Mouse (Mus musculus) CH12.LX (cell line): Measurements from ENCODE around the gene Klhdc9. TPM values are rescaled to one million over a fixed set of nuclear protein-coding genes. Genes with fewer than 3 reads are reported as not detected.

ENCODE experiments used
- DNase-seq: peaks from one replicate; pipeline ENCODE4 v3.0.0-alpha.2; 2013; ENCODE audit errors: extremely low read depth
- H3K27ac ChIP-seq: 2 replicates; pipeline ENCODE4 v1.5.1; 2012; ENCODE audit warnings: low read depth, mild to moderate bottlenecking, control low read depth, moderate library complexity; ENCODE audit not compliant: insufficient read depth
- H3K27me3 ChIP-seq: replicated peaks from 2 replicates; pipeline ENCODE3; 2012; ENCODE audit warnings: inconsistent platforms
- H3K36me3 ChIP-seq, 2 experiments: replicated peaks in 1 of 2; 2 replicates each; pipeline versions ENCODE3 to v1.6.1; 2012; ENCODE audit warnings: inconsistent platforms in 1 of 2, low read length in 1 of 2, mild to moderate bottlenecking in 1 of 2, mixed read lengths in 1 of 2, moderate library complexity in 1 of 2; ENCODE audit not compliant: control insufficient read depth in 1 of 2, insufficient read depth in 1 of 2
- H3K4me1 ChIP-seq, 2 experiments: 2 replicates each; pipeline ENCODE4 v1.6.1; 2012; ENCODE audit warnings: inconsistent platforms in 1 of 2, moderate library complexity in 1 of 2; ENCODE audit not compliant: insufficient read depth in 2 of 2, control insufficient read depth in 1 of 2
- H3K4me2 ChIP-seq: 2 replicates; pipeline ENCODE4 v1.6.1; 2012; ENCODE audit warnings: low read depth, mild to moderate bottlenecking, control low read depth; ENCODE audit not compliant: poor library complexity, insufficient read depth, severe bottlenecking
- H3K4me3 ChIP-seq, 3 experiments: fragments of 150-350 bp in 1 of 3; sonication (generic) in 1 of 3; replicated peaks in 1 of 3; 2 replicates each; pipeline versions ENCODE3 to v1.5.1; 2011 to 2012; ENCODE audit warnings: low read depth in 2 of 3, low read length in 2 of 3, mild to moderate bottlenecking in 2 of 3, moderate library complexity in 2 of 3, control low read depth in 1 of 3, improper control_type of control experiment in 1 of 3, inconsistent platforms in 1 of 3, mixed read lengths in 1 of 3; ENCODE audit not compliant: poor library complexity in 1 of 3
- H3K79me2 ChIP-seq: replicated peaks from 2 replicates; pipeline ENCODE4 v1.6.1; 2012; ENCODE audit warnings: mild to moderate bottlenecking, moderate library complexity; ENCODE audit not compliant: control insufficient read depth, poor library complexity, insufficient read depth, severe bottlenecking; ENCODE audit errors: extremely low read depth
- H3K9ac ChIP-seq: 2 replicates; pipeline ENCODE4 v1.6.1; 2012; ENCODE audit warnings: low read depth, mild to moderate bottlenecking, control low read depth, moderate library complexity; ENCODE audit not compliant: insufficient read depth
- H3K9me3 ChIP-seq: replicated peaks from 2 replicates; pipeline ENCODE3; 2012; ENCODE audit warnings: low read length, inconsistent platforms, mixed read lengths
- BHLHE40 ChIP-seq: IDR thresholded peaks from 2 replicates; pipeline ENCODE4 v1.6.1; 2011; ENCODE audit warnings: mild to moderate bottlenecking, low read depth, low read length, improper control_type of control experiment
- CHD1 ChIP-seq: IDR thresholded peaks from 2 replicates; pipeline ENCODE4 v1.6.1; 2012; ENCODE audit warnings: low read depth, low read length, improper control_type of control experiment, inconsistent platforms
- CHD2 ChIP-seq: IDR thresholded peaks from 2 replicates; pipeline ENCODE4 v1.6.1; 2011; ENCODE audit warnings: low read length, improper control_type of control experiment
- CTCF ChIP-seq, 2 experiments: IDR thresholded peaks in 1 of 2; conservative IDR thresholded peaks in 1 of 2; 2 replicates each; pipeline ENCODE4 v1.5.1; 2011 to 2012; ENCODE audit warnings: low read depth in 2 of 2, low read length in 2 of 2, improper control_type of control experiment in 1 of 2, inconsistent platforms in 1 of 2, mild to moderate bottlenecking in 1 of 2, moderate library complexity in 1 of 2
- E2F4 ChIP-seq: IDR thresholded peaks from 2 replicates; pipeline ENCODE4 v1.6.1; 2011; ENCODE audit warnings: low read depth, low read length, improper control_type of control experiment; ENCODE audit not compliant: insufficient replicate concordance
- ELF1 ChIP-seq: IDR thresholded peaks from 2 replicates; pipeline ENCODE4 v1.6.1; 2014; ENCODE audit warnings: low read depth, mild to moderate bottlenecking, inconsistent platforms, low read length, improper control_type of control experiment
- EP300 ChIP-seq: IDR thresholded peaks from 2 replicates; pipeline ENCODE4 v1.6.1; 2011; ENCODE audit warnings: low read length, improper control_type of control experiment
- GABPA ChIP-seq: IDR thresholded peaks from 2 replicates; pipeline ENCODE4 v1.6.1; 2012; ENCODE audit warnings: low read depth, low read length, improper control_type of control experiment, inconsistent platforms; ENCODE audit not compliant: insufficient replicate concordance
- HCFC1 ChIP-seq: IDR thresholded peaks from 2 replicates; pipeline ENCODE4 v1.6.1; 2012; ENCODE audit warnings: low read depth, mild to moderate bottlenecking, inconsistent platforms, low read length, improper control_type of control experiment
- IRF4 ChIP-seq: IDR thresholded peaks from 2 replicates; pipeline ENCODE4 v1.6.1; 2014; ENCODE audit warnings: low read depth, mild to moderate bottlenecking, inconsistent platforms, low read length, improper control_type of control experiment
- JUN ChIP-seq: IDR thresholded peaks from 2 replicates; pipeline ENCODE4 v1.6.1; 2011; ENCODE audit warnings: low read depth, mild to moderate bottlenecking, low read length, improper control_type of control experiment, moderate library complexity; ENCODE audit not compliant: insufficient read depth
- JUND ChIP-seq: conservative IDR thresholded peaks from 2 replicates; pipeline ENCODE4 v1.6.1; 2011; ENCODE audit warnings: low read depth, low read length, improper control_type of control experiment
- KAT2A ChIP-seq: IDR thresholded peaks from 2 replicates; pipeline ENCODE4 v1.6.1; 2012; ENCODE audit warnings: low read length, improper control_type of control experiment, inconsistent platforms; ENCODE audit not compliant: insufficient replicate concordance
- MAFK ChIP-seq: IDR thresholded peaks from 2 replicates; pipeline ENCODE4 v1.6.1; 2011; ENCODE audit warnings: low read length, improper control_type of control experiment; ENCODE audit not compliant: insufficient replicate concordance
- MAX ChIP-seq: IDR thresholded peaks from 2 replicates; pipeline ENCODE4 v1.6.1; 2011; ENCODE audit warnings: low read length, improper control_type of control experiment
- MAZ ChIP-seq: IDR thresholded peaks from 2 replicates; pipeline ENCODE4 v1.6.1; 2012; ENCODE audit warnings: low read depth, mild to moderate bottlenecking, inconsistent platforms, low read length, improper control_type of control experiment, moderate library complexity
- MEF2A ChIP-seq: IDR thresholded peaks from 2 replicates; pipeline ENCODE4 v1.6.1; 2014; ENCODE audit warnings: low read depth, mild to moderate bottlenecking, inconsistent platforms, low read length, improper control_type of control experiment, borderline replicate concordance
- MXI1 ChIP-seq: IDR thresholded peaks from 2 replicates; pipeline ENCODE4 v1.6.1; 2011; ENCODE audit warnings: mild to moderate bottlenecking, low read depth, low read length, improper control_type of control experiment
- MYC ChIP-seq: IDR thresholded peaks from 2 replicates; pipeline ENCODE4 v1.6.1; 2011; ENCODE audit warnings: low read depth, mild to moderate bottlenecking, improper control_type of control experiment, low read length
- NELFE ChIP-seq: IDR thresholded peaks from 2 replicates; pipeline ENCODE4 v1.6.1; 2011; ENCODE audit warnings: low read depth, low read length, improper control_type of control experiment
- NRF1 ChIP-seq: IDR thresholded peaks from 2 replicates; pipeline ENCODE4 v1.6.1; 2014; ENCODE audit warnings: low read depth, mild to moderate bottlenecking, inconsistent platforms, low read length, improper control_type of control experiment, moderate library complexity
- PAX5 ChIP-seq: IDR thresholded peaks from 2 replicates; pipeline ENCODE4 v1.6.1; 2012; ENCODE audit warnings: low read length, inconsistent platforms, mixed read lengths
- POLR2A ChIP-seq: IDR thresholded peaks from 2 replicates; pipeline ENCODE4 v1.6.1; 2011; ENCODE audit warnings: low read depth, mild to moderate bottlenecking, improper control_type of control experiment, low read length
- POLR2AphosphoS2 ChIP-seq: IDR thresholded peaks from 2 replicates; pipeline ENCODE4 v1.6.1; 2011; ENCODE audit warnings: low read depth, low read length, improper control_type of control experiment
- RAD21 ChIP-seq: IDR thresholded peaks from 2 replicates; pipeline ENCODE4 v1.6.1; 2011; ENCODE audit warnings: low read depth, mild to moderate bottlenecking, low read length, improper control_type of control experiment, moderate library complexity
- RCOR1 ChIP-seq: conservative IDR thresholded peaks from 2 replicates; pipeline ENCODE4 v1.6.1; 2012; ENCODE audit warnings: low read depth, mild to moderate bottlenecking, inconsistent platforms, low read length, improper control_type of control experiment
- SIN3A ChIP-seq: IDR thresholded peaks from 2 replicates; pipeline ENCODE4 v1.6.1; 2012; ENCODE audit warnings: low read length, improper control_type of control experiment, inconsistent platforms
- SMC3 ChIP-seq: IDR thresholded peaks from 2 replicates; pipeline ENCODE4 v1.6.1; 2011; ENCODE audit warnings: low read depth, low read length, improper control_type of control experiment
- TBP ChIP-seq: conservative IDR thresholded peaks from 2 replicates; pipeline ENCODE4 v1.6.1; 2011; ENCODE audit warnings: low read depth, low read length, improper control_type of control experiment
- TCF12 ChIP-seq: IDR thresholded peaks from 2 replicates; pipeline ENCODE4 v1.6.1; 2014; ENCODE audit warnings: low read depth, mild to moderate bottlenecking, inconsistent platforms, low read length, improper control_type of control experiment
- UBTF ChIP-seq: IDR thresholded peaks from 2 replicates; pipeline ENCODE4 v1.6.1; 2012; ENCODE audit warnings: low read depth, mild to moderate bottlenecking, inconsistent platforms, low read length, improper control_type of control experiment, moderate library complexity
- USF1 ChIP-seq: IDR thresholded peaks from 2 replicates; pipeline ENCODE4 v1.6.1; 2014; ENCODE audit warnings: low read depth, mild to moderate bottlenecking, inconsistent platforms, low read length, improper control_type of control experiment
- USF2 ChIP-seq: conservative IDR thresholded peaks from 2 replicates; pipeline ENCODE4 v1.6.1; 2011; ENCODE audit warnings: low read depth, low read length, improper control_type of control experiment
- ZC3H11A ChIP-seq: IDR thresholded peaks from 2 replicates; pipeline ENCODE4 v1.6.1; 2012; ENCODE audit warnings: low read depth, mild to moderate bottlenecking, inconsistent platforms, low read length, improper control_type of control experiment
- ZKSCAN1 ChIP-seq: IDR thresholded peaks from 2 replicates; pipeline ENCODE4 v1.6.1; 2012; ENCODE audit warnings: low read depth, inconsistent platforms, low read length, improper control_type of control experiment, borderline replicate concordance
- ZNF384 ChIP-seq: IDR thresholded peaks from 2 replicates; pipeline ENCODE4 v1.6.1; 2012; ENCODE audit warnings: low read depth, low read length, improper control_type of control experiment, inconsistent platforms
- dilution Hi-C: fragments of 300-500 bp; cut with MboI; formaldehyde crosslinking; loops from 2 replicates; pipeline ENCODE4 v1.14.3; 2020; ENCODE audit warnings: low sequenced_read_pairs; ENCODE audit not compliant: extremely low pct_unique_long_range_greater_than_20kb, extremely low pct_ligation_motif_present
- in situ Hi-C: fragments of 300-500 bp; cut with MboI; formaldehyde crosslinking; loops from 3 replicates; pipeline ENCODE4 v1.14.3; 2019; ENCODE audit warnings: low sequenced_read_pairs, low pct_ligation_motif_present, low pct_unique_long_range_greater_than_20kb, mixed read lengths
- polyA plus RNA-seq: library from polyadenylated mRNA; unstranded; fragments of >175 nt; gene quantifications from 2 replicates; pipeline ENCODE4 v1.2.1, GENCODE M21; 2012; ENCODE audit warnings: low read depth; ENCODE audit not compliant: insufficient read length
- total RNA-seq, 2 experiments: library from RNA; depleted of rRNA; stranded (reverse); fragments of 300-350 nt in 1 of 2; fragments of >200 nt in 1 of 2; gene quantifications; 2 replicates each; pipeline ENCODE4 v1.2.3; 2012 to 2014

Gene Klhdc9
- total and polyA plus RNA-seq, 3 experiments = 0.08 TPM; not detected in 2

- H3K79me2 ChIP-seq = peaks cover 7% of the 10 kb centered on the region
- no peak for DNase-seq
- in situ Hi-C loops = no loop called here
Observed at GRCm38 (mm10) chr1:171321415-171321814, 39.2 kb downstream of the Klhdc9 start.

GRCm38 (mm10) chr1:171320151-171320550 lies 40.4 kb downstream of the Klhdc9 start:
- no peak for TF ChIP-seq USF1
- no peak for TF ChIP-seq ZC3H11A
- no peak for TF ChIP-seq POLR2A
- no peak for TF ChIP-seq GABPA
- TF ChIP-seq NRF1 = no peak
- TF ChIP-seq MYC = no peak
- TF ChIP-seq MEF2A = no peak
- no peak for TF ChIP-seq MXI1
- no peak for DNase-seq
- Histone ChIP-seq H3K9ac (no peak overlapping the region), H3K9me3 (no peaks in the 10 kb centered on the region), H3K4me3 (no peak overlapping the region), H3K36me3 (peaks cover 0 to 15% of the 10 kb centered on the region in 2 experiments), H3K4me1 (peaks cover 0 to 12% of the 10 kb centered on the region in 2 experiments; a peak in 2 of 4 replicates), H3K27ac (no peak overlapping the region), H3K27me3 (no peaks in the 10 kb centered on the region), H3K79me2 (no peaks in the 10 kb centered on the region), H3K4me2 (no peak overlapping the region)
- dilution Hi-C loops (no loop called here), in situ Hi-C loops (no loop called here)

More at GRCm38 (mm10) chr1:171321415-171321814, 39.2 kb downstream of the Klhdc9 start:
- peaks cover 2 to 24% of the 10 kb centered on the region in 2 experiments for H3K36me3 ChIP-seq
- no peak overlapping the region for H3K4me2 ChIP-seq
- H3K9ac ChIP-seq = no peak overlapping the region
- no peaks in the 10 kb centered on the region for H3K9me3 ChIP-seq
- H3K27me3 ChIP-seq = no peaks in the 10 kb centered on the region
- dilution Hi-C loops = no loop called here
- no peak overlapping the region for H3K4me3 ChIP-seq
- H3K27ac ChIP-seq = no peak overlapping the region
- H3K4me1 ChIP-seq = peaks cover 3 to 23% of the 10 kb centered on the region in 2 experiments; a peak in 3 of 4 replicates
- TF ChIP-seq E2F4 (no peak), TBP (no peak), ELF1 (no peak), EP300 (no peak), SMC3 (peak; percentile 77), CHD1 (no peak), POLR2A (no peak; the same call in 1 of the 2 replicates), MYC (no peak), USF2 (no peak), JUN (no peak), MAX (no peak), ZKSCAN1 (no peak), IRF4 (no peak), MAZ (no peak), NELFE (no peak), MAFK (no peak), ZC3H11A (no peak; the same call in 1 of the 2 replicates), SIN3A (no peak), GABPA (no peak), KAT2A (no peak), PAX5 (no peak), RAD21 (peak; percentile 92), ZNF384 (peak; percentile 99), MEF2A (no peak), USF1 (no peak), POLR2AphosphoS2 (no peak), CTCF (conservative IDR thresholded peaks at IDR 0.05 in 1 of 2, IDR thresholded peaks at IDR 0.05 in 1 of 2; ENCODE audit: low read depth in 2 of 2, low read length in 2 of 2) (peak in 1 of 2 experiments; percentile 93; a peak in 3 of 4 replicates), NRF1 (no peak), BHLHE40 (no peak), HCFC1 (no peak), CHD2 (no peak), UBTF (no peak), RCOR1 (no peak), JUND (no peak), TCF12 (no peak)
